Mouse (Mus musculus) testis, adult 2 months (tissue): ENCODE measurements around the gene Gm10570.

Source experiments
- CTCF ChIP-seq: fragments of 200-500 bp; IDR thresholded peaks from 2 replicates; pipeline ENCODE4 v1.5.1; 2012; ENCODE audit warnings: low read depth, mild to moderate bottlenecking, inconsistent platforms, low read length, moderate library complexity; ENCODE audit not compliant: control insufficient read depth, insufficient read depth, insufficient replicate concordance
- POLR2A ChIP-seq: fragments of 200-500 bp; IDR thresholded peaks from 2 replicates; pipeline ENCODE4 v1.6.1; 2012; ENCODE audit warnings: low read depth, mild to moderate bottlenecking, inconsistent platforms, low read length, moderate library complexity; ENCODE audit not compliant: control insufficient read depth

GRCm38 (mm10) chr4:130289824-130290223 is 18.6 kb downstream of the Gm10570 start:
- TF ChIP-seq CTCF (no peak), POLR2A (no peak)
